6 mouse cellular contexts compared by ENCODE assay signal in genomic region chr3:31273247-31273646, GRCm38 (mm10). TPM values are rescaled to one million over a fixed set of nuclear protein-coding genes. Genes with fewer than 3 reads are reported as not detected.
DNase-seq lines count a peak whose midpoint lies in the region; ATAC-seq and TF ChIP-seq lines count a peak whose summit lies in the region.
"Not testable (repeated sequence)": the region's sequence is repeated elsewhere in the genome, so short reads cannot be mapped to it uniquely, and the experiment has no call there.
"Had no signal": no experiment of that assay in that cellular context is flagged by ENCODE, and none has a peak within 500 bp of the region (broad histone marks: within the 10 kb centered on the region; RNA-seq: fewer than 3 reads in every experiment).

No protein-coding gene starts in this region.

- TF ChIP-seq POLR2A in bone marrow macrophage, adult 2 months (IDR thresholded peaks at IDR 0.05; ENCODE audit: borderline replicate concordance, low read depth, low read length), result not testable (repeated sequence)

- intact Hi-C loops in left cerebral cortex, postnatal 14 days (cut with DNase I), result not testable (repeated sequence)

- TF ChIP-seq CTCF in bone marrow macrophage, adult 2 months (IDR thresholded peaks at IDR 0.05; ENCODE audit: low read depth, low read length); layer of hippocampus, adult 2 months (conservative IDR thresholded peaks at IDR 0.05): not testable (repeated sequence)

- peak; percentile 67 for ATAC-seq in frontal cortex, adult (ENCODE audit: low TSS enrichment)

- not testable (repeated sequence) for H3K4me3 ChIP-seq in bone marrow macrophage, adult 2 months (ENCODE audit: insufficient read depth, low read length); layer of hippocampus, adult 2 months

- H3K27ac ChIP-seq in bone marrow macrophage, adult 2 months (ENCODE audit: insufficient read depth, low read depth, low read length), result peak overlapping the region; percentile 68
- H3K27ac ChIP-seq in layer of hippocampus, adult 2 months, result peak overlapping the region; percentile 14; the same call in 1 of the 2 replicates

- DNase-seq in layer of hippocampus, adult 2 months (ENCODE audit: low spot score in 2 of 2), result not testable (repeated sequence)
- DNase-seq in left cerebral cortex, postnatal 14 days (ENCODE audit: low spot score in 2 of 2), result peak; percentile 49 to 77
- peak; percentile 37 to 54 for DNase-seq in right cerebral cortex, adult 2 months (ENCODE audit: low spot score in 2 of 2)

- H3K4me1 ChIP-seq in bone marrow macrophage, adult 2 months (ENCODE audit: control insufficient read depth, insufficient read depth, low read length), result peaks cover 35% of the 10 kb centered on the region

RNA-seq across cellular contexts. Expression of gene Slc7a14, which starts 36.9 kb away (rescaled TPM):
- polyA plus RNA-seq in bone marrow macrophage, adult 2 months (2012; ENCODE audit: insufficient read depth, insufficient read length, missing spikeins), result not detected in 2 replicates
- 10 to 100 TPM; 94.4 to 97.3 TPM for total RNA-seq in layer of hippocampus, adult 2 months (2021)
- 10 to 100 TPM; 36.4 to 42.7 TPM for total RNA-seq in left cerebral cortex, postnatal 14 days (2021)
- polyA plus RNA-seq: CD4-positive, CD25-positive, alpha-beta regulatory T cell, adult 4 months had no signal
